Mouse (Mus musculus): ENCODE data around the gene Phf7. TPM values are rescaled to one million over a fixed set of nuclear protein-coding genes. Genes with fewer than 3 reads are reported as not detected.

Gene Phf7
- total RNA-seq, 2 experiments from 2014 or later, result 9.8 to 10.2 TPM

DNA sequence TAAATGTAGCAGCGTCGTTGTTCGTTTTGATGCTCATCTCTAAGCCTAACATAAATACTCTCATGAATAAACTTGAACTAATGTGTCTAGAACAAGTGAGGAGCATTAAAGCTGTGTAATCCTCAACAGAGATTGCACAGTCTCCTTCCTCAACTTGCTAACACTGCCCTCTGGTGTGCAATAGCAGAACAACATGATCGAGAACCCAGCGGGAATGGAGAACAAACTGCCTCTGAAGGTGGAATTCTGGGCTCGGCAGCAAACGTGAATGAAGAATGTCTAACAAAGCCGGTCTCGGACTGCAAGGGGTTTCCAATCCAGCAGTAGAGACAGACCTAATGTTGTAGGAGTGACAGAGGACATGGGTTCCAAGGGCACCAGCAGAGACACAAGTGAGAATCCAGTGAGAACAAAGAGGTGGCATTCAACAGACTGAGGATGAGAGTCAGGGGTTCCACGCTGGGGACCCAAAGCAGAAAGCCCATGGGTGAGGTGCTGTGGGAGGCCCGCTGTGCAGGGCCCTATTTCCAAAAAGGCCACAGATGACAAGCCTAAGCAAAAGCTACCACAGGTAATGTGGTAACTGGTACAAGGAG is 17.0 kb downstream of the Phf7 start:
- ATAC-seq (replicated peaks; ENCODE audit: low FRiP score, low TSS enrichment, poor library complexity, severe bottlenecking), result peak; percentile 88

DNA sequence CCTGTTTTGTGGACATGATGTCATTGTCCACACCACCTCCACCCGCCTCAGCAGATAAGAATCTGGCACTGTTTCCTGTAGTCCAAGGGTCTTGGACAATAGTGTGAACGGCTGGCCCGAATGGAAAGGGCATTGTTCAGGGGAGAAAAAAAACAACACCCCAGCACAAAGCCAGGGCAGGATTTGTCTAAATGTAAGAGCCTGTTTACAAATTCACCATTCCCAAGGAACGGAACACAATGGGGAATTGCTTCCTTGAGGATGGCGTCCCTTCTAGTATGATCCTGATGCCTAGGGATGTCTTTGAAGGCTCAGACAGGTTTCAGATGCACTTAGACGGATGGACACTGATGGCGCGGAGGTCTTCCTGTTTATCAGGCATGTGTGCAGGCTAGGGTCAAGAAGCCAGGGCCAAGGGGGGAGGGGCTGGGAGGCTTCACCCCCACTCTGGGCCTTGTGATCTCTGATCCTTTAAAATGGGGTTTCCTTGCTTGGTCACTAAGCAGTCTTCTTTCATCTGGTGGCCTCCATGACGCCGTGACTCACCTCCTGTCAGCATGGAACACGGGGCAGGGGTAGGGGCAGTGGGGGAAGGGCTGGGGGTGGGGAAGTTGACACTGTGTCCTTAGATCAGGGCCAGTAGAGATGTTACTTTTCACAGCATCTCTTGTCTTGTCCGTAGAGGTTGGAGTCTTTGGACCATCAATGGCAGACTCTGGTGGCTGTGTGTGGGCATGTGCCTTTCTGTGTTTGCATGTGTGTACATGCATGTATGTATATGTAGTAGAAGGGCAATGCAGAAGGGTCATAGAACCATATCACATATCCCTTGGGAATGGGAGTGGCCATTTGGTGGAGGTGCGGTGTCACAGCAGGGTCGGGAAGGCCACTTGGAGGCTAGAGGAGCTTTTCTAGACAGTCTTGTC is 17.8 kb downstream of the Phf7 start:
- no peak for ATAC-seq (replicated peaks; ENCODE audit: low FRiP score, low TSS enrichment, poor library complexity, severe bottlenecking)

DNA sequence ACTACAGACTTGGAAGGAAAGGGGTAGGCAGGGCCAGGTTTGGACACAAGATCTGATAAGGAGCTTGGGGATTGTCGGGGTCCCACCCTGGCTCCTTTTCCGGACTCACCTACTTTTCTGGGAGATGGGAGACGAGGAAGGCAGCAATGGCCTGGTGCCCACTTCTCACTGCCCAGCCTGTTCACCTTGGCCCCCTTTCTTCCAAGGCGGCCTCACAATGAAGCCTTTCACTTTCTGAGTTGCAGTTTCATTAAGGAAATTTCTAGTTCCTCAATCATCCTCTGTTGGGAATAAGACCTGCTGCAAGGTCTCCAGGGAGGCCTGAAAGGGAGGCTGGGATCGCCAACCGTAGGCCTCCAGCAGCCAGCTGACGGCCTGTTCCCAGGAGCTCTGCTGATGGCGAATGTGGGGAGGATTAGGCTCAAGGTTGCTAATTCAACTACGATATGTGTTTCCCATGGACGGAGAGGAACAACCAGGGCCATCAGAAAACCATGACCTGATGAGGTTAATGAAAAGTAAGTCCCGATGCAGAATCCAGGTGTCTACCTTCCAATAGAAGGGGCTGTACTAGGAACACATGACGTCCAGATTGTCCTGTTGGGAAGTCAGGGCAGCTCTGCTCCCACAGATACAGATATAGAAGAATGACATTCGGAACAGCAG is 18.6 kb downstream of the Phf7 start:
- ATAC-seq (replicated peaks; ENCODE audit: low FRiP score, low TSS enrichment, poor library complexity, severe bottlenecking), result no peak

DNA sequence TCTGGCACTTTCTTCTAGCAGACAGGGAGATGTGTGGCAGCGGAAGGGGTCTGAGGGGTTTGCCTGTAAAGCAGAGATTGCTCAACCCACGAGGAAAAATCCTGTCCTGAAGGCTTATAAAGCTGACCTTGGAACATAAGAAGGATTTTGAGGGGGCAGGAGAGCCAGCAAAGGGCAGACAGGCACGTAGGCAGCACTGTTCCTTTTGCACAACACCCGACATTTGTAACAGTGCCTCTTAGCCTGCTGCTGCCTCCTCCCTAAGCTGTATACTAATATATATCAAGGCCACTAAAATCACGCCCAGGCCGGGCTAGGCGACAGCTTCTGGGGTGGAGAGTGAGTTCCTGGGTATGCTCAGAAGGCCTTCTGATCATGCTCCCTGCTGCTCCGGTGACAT is 20.7 kb downstream of the Phf7 start:
- ATAC-seq (replicated peaks; ENCODE audit: low FRiP score, low TSS enrichment, poor library complexity, severe bottlenecking), result no peak

DNA sequence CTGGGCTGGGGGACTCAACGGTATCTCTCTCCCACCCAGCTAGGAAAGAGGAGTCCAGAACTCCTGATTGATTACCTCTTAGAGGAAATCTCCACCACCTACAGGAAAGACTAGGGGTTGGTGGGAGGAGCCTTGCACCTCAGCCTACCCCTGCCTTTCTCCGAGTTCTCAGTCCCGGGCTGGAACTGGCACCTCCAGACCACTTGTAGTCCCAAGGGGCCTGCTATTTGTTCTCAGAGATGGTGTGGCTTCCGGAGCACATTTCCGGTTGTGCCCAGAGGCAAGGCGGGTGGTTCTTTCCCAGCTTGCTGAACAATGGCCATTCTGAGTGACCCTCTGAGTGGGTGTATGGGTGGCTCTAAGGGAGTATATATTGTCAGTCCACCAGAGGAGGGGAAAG is 22.9 kb downstream of the Phf7 start:
- ATAC-seq (replicated peaks; ENCODE audit: low FRiP score, low TSS enrichment, poor library complexity, severe bottlenecking), result no peak

DNA sequence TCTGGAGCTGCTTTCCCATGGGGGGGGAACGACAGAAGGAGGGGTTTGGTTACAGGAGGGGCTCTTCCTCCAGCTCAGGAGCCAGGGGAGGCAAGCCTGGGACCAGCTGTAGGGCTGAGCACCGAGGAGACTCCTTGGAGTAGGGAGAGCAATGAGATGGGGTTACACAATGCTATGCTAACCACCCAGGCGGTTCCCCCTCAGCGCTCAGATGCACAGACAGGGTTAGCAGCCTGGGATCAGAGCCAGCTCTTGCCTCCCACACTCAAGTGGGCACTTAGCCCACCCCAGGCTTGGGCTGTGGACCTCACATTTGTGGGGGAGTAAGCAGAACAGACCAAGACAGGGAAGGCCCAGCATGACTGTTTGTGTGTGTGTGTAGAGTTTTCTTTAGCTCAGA is 24.1 kb downstream of the Phf7 start:
- ATAC-seq (replicated peaks; ENCODE audit: low FRiP score, low TSS enrichment, poor library complexity, severe bottlenecking), result no peak

DNA sequence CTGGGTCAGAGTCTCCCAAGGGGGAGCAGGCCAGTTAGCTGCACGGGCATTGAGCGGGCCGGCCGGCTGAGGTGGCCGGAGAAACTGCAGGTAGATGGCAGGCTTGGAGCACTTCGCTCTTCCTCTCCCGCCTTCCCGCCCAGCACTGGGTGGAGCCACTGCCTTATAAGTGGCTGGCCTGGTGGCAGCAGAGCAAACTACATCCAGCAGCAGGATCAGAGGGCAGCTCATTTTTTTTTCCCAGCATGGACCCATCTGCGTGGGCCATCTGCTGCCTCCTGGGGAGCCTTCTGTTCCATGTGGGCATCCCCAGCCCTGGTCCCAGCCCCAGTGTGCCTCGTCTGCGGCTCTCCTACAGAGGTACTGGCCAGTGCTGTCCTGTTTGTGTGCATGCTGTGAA is 33.5 kb downstream of the Phf7 start, which contains the start of gene Sema3g:
Sema3g (plus strand) TSS at position 195 of the 400 bp plus-strand sequence.
- peak; percentile 88 for ATAC-seq (replicated peaks; ENCODE audit: low FRiP score, low TSS enrichment, poor library complexity, severe bottlenecking)

DNA sequence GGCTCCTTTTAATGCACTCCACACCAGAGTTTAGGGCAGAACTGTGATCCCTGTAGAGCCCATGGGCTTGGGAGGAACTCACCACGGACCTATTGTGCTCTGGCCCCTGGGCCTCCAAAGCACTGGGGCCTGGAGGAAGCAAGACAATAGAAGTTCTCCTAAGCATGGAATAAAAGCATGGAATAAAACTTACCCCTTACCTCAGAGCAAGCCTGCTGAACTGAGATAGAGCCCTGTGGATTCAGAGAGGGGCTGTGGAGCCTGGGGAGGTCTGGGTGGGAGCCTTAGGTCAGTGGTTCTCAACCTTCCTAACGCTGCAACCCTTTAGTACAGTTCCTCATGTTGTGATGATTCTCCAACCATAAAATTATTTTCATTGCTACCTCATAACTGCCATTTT is 34.3 kb downstream of the Phf7 start, which contains the start of gene Nisch:
Nisch (minus strand) TSS at position 101 of the 400 bp plus-strand sequence.
- ATAC-seq (replicated peaks; ENCODE audit: low FRiP score, low TSS enrichment, poor library complexity, severe bottlenecking), result no peak

DNA sequence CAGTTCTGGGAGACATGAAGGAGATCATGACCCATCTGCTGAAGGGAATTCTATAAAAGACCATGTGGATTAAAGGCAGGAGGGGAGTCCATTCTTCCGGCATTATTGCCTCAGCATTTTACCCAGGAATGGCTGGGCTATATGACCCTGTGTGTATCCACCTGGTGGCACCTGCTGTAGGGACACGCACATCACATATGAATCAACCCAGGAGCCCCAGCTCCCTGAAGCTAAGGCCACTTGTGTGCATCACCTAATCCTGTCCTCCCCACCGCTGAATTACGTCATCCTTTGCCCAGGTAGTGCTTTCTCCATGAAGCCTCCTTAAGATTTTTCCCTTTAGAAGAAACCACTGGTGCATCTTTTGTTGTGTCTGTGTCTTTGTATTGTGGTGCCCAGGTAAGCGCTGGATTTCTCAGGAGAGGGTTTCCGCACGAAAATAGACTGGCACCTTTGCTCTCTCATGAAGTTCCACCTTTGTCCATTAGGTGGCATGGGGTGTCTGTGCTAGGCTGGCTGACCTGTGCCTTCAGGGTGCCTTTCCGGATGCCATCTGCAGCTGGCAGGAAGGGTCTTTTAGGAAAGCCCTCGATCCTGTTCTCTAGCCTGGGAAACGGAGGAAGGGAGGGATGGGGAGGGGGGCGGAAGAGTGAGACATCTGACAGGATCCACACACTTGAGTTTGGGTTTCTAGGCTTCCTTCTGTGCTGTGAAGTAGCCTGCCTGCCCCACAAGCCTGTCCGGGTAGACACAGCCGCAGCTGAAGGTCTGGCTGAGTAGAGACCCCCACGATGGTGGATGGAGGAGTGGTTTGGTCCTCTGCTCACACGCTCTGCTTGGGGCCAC is 35.7 kb downstream of the Phf7 start:
- peak; percentile 69 for ATAC-seq (replicated peaks; ENCODE audit: low FRiP score, low TSS enrichment, poor library complexity, severe bottlenecking)

DNA sequence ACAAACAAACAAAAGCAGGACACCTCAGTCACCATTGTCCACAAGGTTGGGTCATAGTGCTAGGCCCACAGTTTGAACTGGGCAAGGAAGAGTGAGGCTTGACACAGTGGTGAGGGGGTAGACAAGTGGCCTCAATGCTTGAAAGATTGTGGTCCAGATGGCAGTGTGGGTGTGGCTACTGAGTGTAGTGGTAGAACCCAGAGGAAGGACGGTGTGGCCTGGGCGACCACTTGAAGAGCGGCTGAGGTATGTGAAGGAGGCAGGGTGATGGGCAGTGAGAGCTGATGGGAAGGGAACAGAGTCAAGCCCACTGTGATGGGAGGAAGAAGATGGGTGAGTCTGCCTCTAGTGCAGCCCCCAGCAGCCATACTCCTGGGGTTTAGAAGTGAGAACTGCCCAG is 36.4 kb downstream of the Phf7 start:
- no peak for ATAC-seq (replicated peaks; ENCODE audit: low FRiP score, low TSS enrichment, poor library complexity, severe bottlenecking)

DNA sequence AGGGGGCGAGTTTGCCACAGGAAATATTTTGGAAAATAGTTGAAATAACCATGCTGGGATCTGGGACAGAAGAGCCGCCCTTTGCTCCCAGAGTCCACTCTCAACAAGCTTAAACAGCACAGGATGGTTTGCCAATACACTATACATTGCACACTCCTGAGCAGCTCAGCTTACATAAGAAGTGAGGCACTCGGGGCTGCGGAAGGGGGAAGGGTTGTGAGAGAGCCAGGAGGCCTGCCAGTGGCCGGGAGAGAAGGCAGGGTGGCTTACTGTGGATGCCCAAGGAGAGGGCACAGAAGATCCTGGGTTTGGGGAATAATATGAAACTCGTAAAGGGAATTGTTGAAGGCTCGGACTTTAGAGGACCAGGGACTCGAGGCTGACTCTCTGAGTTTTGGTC is 37.2 kb downstream of the Phf7 start:
- ATAC-seq (replicated peaks; ENCODE audit: low FRiP score, low TSS enrichment, poor library complexity, severe bottlenecking), result no peak

DNA sequence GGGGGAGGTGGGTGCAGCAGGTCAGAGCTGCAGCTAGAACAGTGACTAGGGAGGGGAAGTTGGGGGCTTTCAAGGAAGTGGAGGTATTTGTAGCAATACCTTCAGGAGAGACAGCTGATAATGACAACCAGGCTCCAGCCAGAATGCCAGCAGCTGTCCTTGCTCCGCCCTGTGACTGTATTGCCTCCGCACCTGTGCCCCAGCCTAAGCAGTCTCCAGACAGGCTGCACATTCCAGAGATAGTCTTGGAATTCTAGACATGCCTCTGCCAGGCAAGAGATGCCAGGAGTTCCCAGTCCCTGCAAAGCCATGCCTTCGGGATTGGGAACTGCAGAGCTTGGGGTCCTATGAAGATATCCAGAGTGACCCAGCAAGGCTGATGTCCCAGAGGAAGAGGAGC is 38.6 kb downstream of the Phf7 start:
- no peak for ATAC-seq (replicated peaks; ENCODE audit: low FRiP score, low TSS enrichment, poor library complexity, severe bottlenecking)

DNA sequence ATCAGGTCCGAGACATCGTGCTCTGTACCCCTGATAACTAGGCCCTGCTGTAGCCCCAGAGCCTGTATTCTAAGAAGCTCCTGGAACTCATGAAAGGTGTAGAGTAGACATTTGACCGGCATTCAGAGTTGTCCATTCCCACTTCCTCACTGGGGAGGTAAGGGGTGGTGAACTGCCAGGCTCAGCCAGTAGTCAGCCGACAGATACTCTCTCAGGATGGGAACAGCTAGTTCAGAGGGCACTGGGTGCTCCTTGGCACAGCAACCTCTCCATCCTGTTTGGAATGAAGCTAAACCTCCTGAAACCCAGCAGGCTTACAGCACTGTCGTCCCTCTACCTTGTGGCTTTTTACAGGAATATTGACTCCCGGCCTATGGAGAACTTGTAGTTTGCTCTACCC is 39.3 kb downstream of the Phf7 start:
- ATAC-seq (replicated peaks; ENCODE audit: low FRiP score, low TSS enrichment, poor library complexity, severe bottlenecking), result no peak

DNA sequence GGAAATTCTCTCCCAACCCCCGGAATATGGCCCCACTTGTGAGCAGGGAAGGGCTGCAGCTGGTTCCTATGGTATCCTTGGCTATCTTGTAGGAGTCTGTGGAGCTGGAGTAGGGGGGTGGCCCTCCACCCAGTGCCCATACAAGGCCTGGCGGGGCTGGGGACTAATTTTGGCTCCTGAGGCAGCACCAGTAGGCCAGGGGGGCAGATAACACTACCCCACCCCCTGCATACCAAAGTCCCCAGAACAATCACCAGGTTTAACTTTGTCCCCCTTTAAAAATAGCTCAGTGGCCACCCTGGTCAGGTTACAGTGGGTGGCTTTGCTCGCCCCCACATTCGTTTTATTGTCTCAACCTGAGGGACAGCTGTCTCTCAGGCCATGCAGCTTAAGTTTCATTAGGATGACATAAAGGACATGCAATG is 42.0 kb downstream of the Phf7 start:
- no peak for ATAC-seq (replicated peaks; ENCODE audit: low FRiP score, low TSS enrichment, poor library complexity, severe bottlenecking)

DNA sequence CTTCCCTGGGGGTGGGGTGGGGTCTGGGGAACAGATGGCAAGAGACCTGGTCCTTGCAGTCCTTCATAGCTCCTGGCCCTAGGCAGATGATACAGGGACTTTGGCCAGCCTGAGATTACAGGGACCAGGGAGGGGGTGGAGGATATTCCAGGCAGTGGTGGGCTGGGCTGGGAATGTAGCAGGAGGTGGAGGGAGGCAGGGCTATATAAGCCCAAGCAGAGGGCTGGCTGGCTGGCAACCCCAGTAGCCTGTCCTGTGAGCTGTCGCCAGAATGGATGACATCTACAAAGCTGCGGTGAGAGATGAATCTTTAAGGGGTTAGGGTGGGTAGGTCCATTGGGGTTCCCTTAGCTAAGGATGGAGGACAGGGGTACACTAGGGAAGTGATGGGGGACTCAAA is 43.0 kb downstream of the Phf7 start, which contains the start of gene Tnnc1:
Tnnc1 (plus strand) TSS at position 229 of the 400 bp plus-strand sequence.
- ATAC-seq (replicated peaks; ENCODE audit: low FRiP score, low TSS enrichment, poor library complexity, severe bottlenecking), result no peak

DNA sequence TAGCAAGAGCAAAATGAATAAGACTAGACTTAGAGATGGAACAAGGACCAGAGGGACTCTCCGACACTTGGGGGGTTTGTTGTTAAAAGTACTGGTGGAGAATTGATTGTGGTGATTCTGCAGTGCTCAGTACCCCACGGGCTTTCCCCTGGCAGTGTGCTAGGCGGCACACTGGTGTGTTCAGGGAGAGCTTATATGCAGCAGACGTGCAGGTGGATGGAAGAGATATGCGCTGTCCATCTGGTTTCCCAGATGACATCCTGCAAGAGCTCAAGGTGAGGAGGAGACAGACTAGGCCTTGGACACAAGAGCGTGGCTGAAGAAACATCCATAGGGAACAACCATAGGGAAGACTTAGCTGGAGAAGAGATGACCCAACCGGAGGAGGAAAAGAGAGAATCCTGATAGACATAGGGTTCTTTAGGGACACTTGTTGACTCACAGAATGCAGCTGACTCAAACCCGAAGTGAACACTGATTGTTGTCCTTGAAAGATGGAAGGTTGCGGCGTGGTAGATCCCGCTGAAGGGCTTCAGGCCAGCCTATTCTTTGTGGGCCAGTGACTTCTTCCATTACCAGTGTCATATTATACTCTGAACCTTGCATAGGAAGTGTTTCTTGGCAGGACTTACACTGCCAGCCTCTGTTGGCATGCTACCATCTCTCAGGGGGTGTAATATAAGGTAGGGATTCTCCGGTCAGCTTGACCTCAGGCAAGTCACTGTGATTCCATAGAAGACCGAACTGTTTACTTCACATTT is 43.9 kb downstream of the Phf7 start:
- peak; percentile 58 for ATAC-seq (replicated peaks; ENCODE audit: low FRiP score, low TSS enrichment, poor library complexity, severe bottlenecking)

DNA sequence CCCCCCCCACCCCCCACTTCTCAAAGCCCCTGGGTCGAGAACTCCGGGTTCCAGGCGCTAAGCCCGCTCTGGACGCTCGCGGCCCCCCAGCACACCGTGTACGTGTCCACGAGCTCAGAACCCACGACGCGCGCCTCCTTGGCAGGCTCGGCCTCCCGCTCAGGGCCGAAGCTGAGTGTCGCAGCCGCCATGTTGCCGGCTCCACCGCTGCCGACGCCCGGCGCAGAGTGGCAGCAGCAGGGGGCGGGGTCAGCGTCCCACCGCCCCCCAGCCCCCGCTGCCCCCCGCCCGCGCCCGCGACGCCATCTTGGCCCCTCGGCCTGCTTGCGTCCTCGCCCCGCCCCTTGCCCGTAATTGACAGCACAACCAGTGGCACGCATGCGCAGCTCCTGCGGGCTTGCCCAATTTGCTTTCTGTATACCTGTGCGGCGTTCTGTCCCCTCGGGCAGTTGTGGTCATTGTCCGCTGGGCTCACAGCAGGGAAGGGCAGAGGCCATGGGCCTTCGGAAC is 44.6 kb downstream of the Phf7 start:
- peak; percentile 51 for ATAC-seq (replicated peaks; ENCODE audit: low FRiP score, low TSS enrichment, poor library complexity, severe bottlenecking)
